Mouse (Mus musculus): ENCODE measurements around the gene Mtch2. TPM values are rescaled to one million over a fixed set of nuclear protein-coding genes. Genes with fewer than 3 reads are reported as not detected.
"Not testable (repeated sequence)": the region's sequence is repeated elsewhere in the genome, so short reads cannot be mapped to it uniquely, and the experiment has no call there.

Mtch2 gene
- polyA plus RNA-seq, 1 experiment from 2014 or later, result 227 TPM

- no peak for DNase-seq (ENCODE audit: low spot score)
- Histone ChIP-seq H3K36me3 (ENCODE audit: control insufficient read depth, insufficient read depth, low read length) (no peaks in the 10 kb centered on the region), H3K4me3 (ENCODE audit: low read depth, low read length) (no peak overlapping the region), H3K4me2 (ENCODE audit: low read depth, severe bottlenecking) (no peak overlapping the region), H3K27ac (replicated peaks; ENCODE audit: low read depth, low read length) (no peak overlapping the region), H3K9ac (ENCODE audit: low read length) (no peak overlapping the region), H3K27me3 (ENCODE audit: control insufficient read depth, insufficient read depth, low read length) (no peaks in the 10 kb centered on the region), H3K4me1 (ENCODE audit: control insufficient read depth, insufficient read depth, low read length) (no peaks in the 10 kb centered on the region), H3K9me3 (ENCODE audit: control insufficient read depth, low read length) (no peaks in the 10 kb centered on the region)
- no peak for ATAC-seq (ENCODE audit: insufficient number of reproducible peaks, low FRiP score, low TSS enrichment, low read depth)
- 82% methylated on average over 6 of the region's 6 CpGs for WGBS
Observed at GRCm38 (mm10) chr2:90823781-90824180, 23.2 kb upstream of the Mtch2 start.

GRCm38 (mm10) chr2:90824528-90824927 is 22.4 kb upstream of the Mtch2 start:
- not testable (repeated sequence) for H3K4me2 ChIP-seq (ENCODE audit: low read depth, severe bottlenecking); H3K9me3 ChIP-seq (ENCODE audit: control insufficient read depth, low read length); ATAC-seq (ENCODE audit: insufficient number of reproducible peaks, low FRiP score, low TSS enrichment, low read depth); H3K36me3 ChIP-seq (ENCODE audit: control insufficient read depth, insufficient read depth, low read length); H3K9ac ChIP-seq (ENCODE audit: low read length); H3K4me1 ChIP-seq (ENCODE audit: control insufficient read depth, insufficient read depth, low read length); H3K27me3 ChIP-seq (ENCODE audit: control insufficient read depth, insufficient read depth, low read length); H3K27ac ChIP-seq (replicated peaks; ENCODE audit: low read depth, low read length); H3K4me3 ChIP-seq (ENCODE audit: low read depth, low read length); DNase-seq (ENCODE audit: low spot score)
- WGBS, result 34% methylated on average over 10 of the region's 10 CpGs

DNA sequence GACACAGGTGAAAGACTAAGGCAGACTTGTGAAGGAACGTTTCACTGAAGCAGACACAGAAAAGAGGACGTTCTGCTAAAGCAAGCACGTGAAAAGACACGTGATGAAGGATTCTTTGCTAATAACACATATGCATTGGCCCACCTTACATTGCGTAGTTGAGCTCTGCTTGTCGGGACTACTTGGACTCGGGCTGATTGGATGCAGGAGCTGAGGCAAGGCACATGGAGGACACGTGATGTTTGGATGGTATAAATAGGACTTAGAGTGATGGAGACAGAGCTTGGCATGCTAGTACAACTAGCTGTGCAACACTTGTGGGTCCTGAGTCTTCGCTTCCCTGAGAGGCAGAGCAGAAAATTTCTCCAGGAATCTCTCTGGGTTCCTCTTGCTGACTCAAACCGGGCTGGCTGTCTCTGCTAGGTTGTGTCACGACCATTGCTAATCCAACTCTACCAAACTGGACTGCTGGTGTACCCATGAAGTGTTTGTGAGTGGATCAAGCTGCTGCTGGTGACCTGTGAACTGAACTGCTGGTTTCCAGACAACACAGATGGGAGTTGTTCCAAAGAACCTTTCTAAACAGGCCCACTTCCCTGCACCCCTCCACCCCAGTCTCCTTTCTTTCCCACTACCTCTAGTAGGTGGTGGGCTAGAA is 21.3 kb upstream of the Mtch2 start:
- H3K27me3 ChIP-seq (ENCODE audit: control insufficient read depth, insufficient read depth, low read length), result no peaks in the 10 kb centered on the region
- ATAC-seq (ENCODE audit: insufficient number of reproducible peaks, low FRiP score, low TSS enrichment, low read depth), result no peak
- WGBS, result 90% methylated on average over 11 of the region's 11 CpGs
- no peak for DNase-seq (ENCODE audit: low spot score)
- no peaks in the 10 kb centered on the region for H3K4me1 ChIP-seq (ENCODE audit: control insufficient read depth, insufficient read depth, low read length)
- H3K36me3 ChIP-seq (ENCODE audit: control insufficient read depth, insufficient read depth, low read length), result no peaks in the 10 kb centered on the region
- no peak overlapping the region for H3K27ac ChIP-seq (replicated peaks; ENCODE audit: low read depth, low read length)
- H3K4me3 ChIP-seq (ENCODE audit: low read depth, low read length), result no peak overlapping the region
- no peak overlapping the region for H3K9ac ChIP-seq (ENCODE audit: low read length)
- no peak overlapping the region for H3K4me2 ChIP-seq (ENCODE audit: low read depth, severe bottlenecking)
- H3K9me3 ChIP-seq (ENCODE audit: control insufficient read depth, low read length), result no peaks in the 10 kb centered on the region

DNA sequence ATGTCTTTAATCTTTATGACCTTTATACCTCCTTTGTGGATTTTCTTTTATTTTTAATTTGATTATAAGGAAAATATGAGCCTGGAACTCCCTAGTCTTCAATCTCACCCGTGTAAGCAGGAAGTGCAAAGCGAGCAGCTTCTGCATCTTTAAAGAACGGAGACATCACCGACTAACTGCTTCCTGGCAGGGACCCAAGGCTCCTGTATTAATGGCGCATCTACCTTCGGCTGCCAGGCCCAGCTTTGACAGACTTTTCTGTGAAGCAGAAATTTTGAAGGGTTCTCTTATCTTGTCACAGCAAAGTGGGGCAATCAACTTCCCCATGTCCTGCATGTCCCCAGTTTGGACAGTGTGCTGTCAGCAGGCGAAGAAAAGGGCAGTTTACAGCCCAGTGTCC is 18.2 kb upstream of the Mtch2 start:
- H3K4me2 ChIP-seq (ENCODE audit: low read depth, severe bottlenecking), result no peak overlapping the region
- WGBS, result 74% methylated on average over 7 of the region's 7 CpGs
- no peak overlapping the region for H3K4me3 ChIP-seq (ENCODE audit: low read depth, low read length)
- no peaks in the 10 kb centered on the region for H3K36me3 ChIP-seq (ENCODE audit: control insufficient read depth, insufficient read depth, low read length)
- DNase-seq (ENCODE audit: low spot score), result no peak
- H3K9me3 ChIP-seq (ENCODE audit: control insufficient read depth, low read length), result no peaks in the 10 kb centered on the region
- no peaks in the 10 kb centered on the region for H3K4me1 ChIP-seq (ENCODE audit: control insufficient read depth, insufficient read depth, low read length)
- no peak for ATAC-seq (ENCODE audit: insufficient number of reproducible peaks, low FRiP score, low TSS enrichment, low read depth)
- no peaks in the 10 kb centered on the region for H3K27me3 ChIP-seq (ENCODE audit: control insufficient read depth, insufficient read depth, low read length)
- H3K9ac ChIP-seq (ENCODE audit: low read length), result no peak overlapping the region
- H3K27ac ChIP-seq (replicated peaks; ENCODE audit: low read depth, low read length), result no peak overlapping the region

GRCm38 (mm10) chr2:90833502-90833901 is 13.5 kb upstream of the Mtch2 start:
- Histone ChIP-seq H3K27me3 (ENCODE audit: control insufficient read depth, insufficient read depth, low read length) (no peaks in the 10 kb centered on the region), H3K36me3 (ENCODE audit: control insufficient read depth, insufficient read depth, low read length) (no peaks in the 10 kb centered on the region), H3K9ac (ENCODE audit: low read length) (no peak overlapping the region), H3K27ac (replicated peaks; ENCODE audit: low read depth, low read length) (no peak overlapping the region), H3K4me3 (ENCODE audit: low read depth, low read length) (no peak overlapping the region), H3K4me2 (ENCODE audit: low read depth, severe bottlenecking) (no peak overlapping the region), H3K9me3 (ENCODE audit: control insufficient read depth, low read length) (no peaks in the 10 kb centered on the region), H3K4me1 (ENCODE audit: control insufficient read depth, insufficient read depth, low read length) (no peaks in the 10 kb centered on the region)
- no peak for ATAC-seq (ENCODE audit: insufficient number of reproducible peaks, low FRiP score, low TSS enrichment, low read depth)
- WGBS, result 80% methylated on average over 5 of the region's 5 CpGs
- DNase-seq (ENCODE audit: low spot score), result no peak

- Histone ChIP-seq H3K9ac (ENCODE audit: low read length) (no peak overlapping the region), H3K36me3 (ENCODE audit: control insufficient read depth, insufficient read depth, low read length) (no peaks in the 10 kb centered on the region), H3K9me3 (ENCODE audit: control insufficient read depth, low read length) (no peaks in the 10 kb centered on the region), H3K4me2 (ENCODE audit: low read depth, severe bottlenecking) (no peak overlapping the region), H3K27ac (replicated peaks; ENCODE audit: low read depth, low read length) (no peak overlapping the region), H3K27me3 (ENCODE audit: control insufficient read depth, insufficient read depth, low read length) (no peaks in the 10 kb centered on the region), H3K4me3 (ENCODE audit: low read depth, low read length) (no peak overlapping the region), H3K4me1 (ENCODE audit: control insufficient read depth, insufficient read depth, low read length) (no peaks in the 10 kb centered on the region)
- ATAC-seq (ENCODE audit: insufficient number of reproducible peaks, low FRiP score, low TSS enrichment, low read depth) (no peak), DNase-seq (ENCODE audit: low spot score) (no peak)
- WGBS, result 84% methylated on average over 2 of the region's 2 CpGs
Observed at GRCm38 (mm10) chr2:90838621-90839020, 8.3 kb upstream of the Mtch2 start.

DNA sequence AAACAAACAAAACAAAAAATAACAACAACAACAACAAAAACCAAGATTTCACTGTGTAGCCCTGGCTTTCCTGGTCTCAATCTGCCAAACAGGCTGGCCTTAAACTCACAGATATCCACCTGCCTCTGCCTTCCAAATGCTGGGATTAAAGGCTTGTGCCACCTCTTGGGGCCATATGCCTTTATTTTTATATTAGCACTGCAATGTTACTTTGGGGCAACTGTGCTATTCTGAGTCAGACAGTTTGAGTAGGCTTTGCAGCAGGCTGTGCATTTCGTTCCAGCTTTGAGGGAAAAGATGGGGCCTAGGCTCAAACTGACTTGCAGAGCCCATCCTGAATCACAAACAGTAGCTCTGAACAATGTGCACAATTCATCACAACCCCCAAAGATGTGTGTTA is 3.3 kb upstream of the Mtch2 start:
- H3K4me1 ChIP-seq (ENCODE audit: control insufficient read depth, insufficient read depth, low read length), result no peaks in the 10 kb centered on the region
- H3K27me3 ChIP-seq (ENCODE audit: control insufficient read depth, insufficient read depth, low read length), result no peaks in the 10 kb centered on the region
- ATAC-seq (ENCODE audit: insufficient number of reproducible peaks, low FRiP score, low TSS enrichment, low read depth) (no peak), DNase-seq (ENCODE audit: low spot score) (no peak)
- WGBS, result 68% methylated on average over 1 of the region's 1 CpGs
- no peak overlapping the region for H3K4me3 ChIP-seq (ENCODE audit: low read depth, low read length)
- no peaks in the 10 kb centered on the region for H3K9me3 ChIP-seq (ENCODE audit: control insufficient read depth, low read length)
- no peak overlapping the region for H3K9ac ChIP-seq (ENCODE audit: low read length)
- H3K36me3 ChIP-seq (ENCODE audit: control insufficient read depth, insufficient read depth, low read length), result no peaks in the 10 kb centered on the region
- H3K27ac ChIP-seq (replicated peaks; ENCODE audit: low read depth, low read length), result no peak overlapping the region
- H3K4me2 ChIP-seq (ENCODE audit: low read depth, severe bottlenecking), result no peak overlapping the region

DNA sequence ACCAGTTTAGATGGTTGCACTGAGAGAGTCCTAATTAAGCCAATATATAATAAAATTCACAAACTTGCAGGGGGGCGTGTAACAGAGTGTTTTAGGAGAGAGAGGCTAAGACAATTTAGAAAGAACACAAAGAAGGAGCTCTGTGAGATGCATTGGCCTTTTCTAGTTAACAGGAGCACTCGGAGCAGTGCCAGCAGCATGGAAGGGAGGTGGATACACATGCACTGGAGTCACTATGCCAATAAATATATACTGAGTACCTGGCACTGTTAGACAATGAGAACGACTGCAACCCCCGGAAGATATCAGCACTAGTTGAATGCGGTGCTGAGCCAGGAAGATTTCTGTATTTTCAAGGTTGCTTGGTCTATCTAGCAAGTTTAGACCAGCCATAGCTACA is 2.7 kb upstream of the Mtch2 start:
- Histone ChIP-seq H3K27ac (replicated peaks; ENCODE audit: low read depth, low read length) (no peak overlapping the region), H3K4me2 (ENCODE audit: low read depth, severe bottlenecking) (no peak overlapping the region), H3K4me1 (ENCODE audit: control insufficient read depth, insufficient read depth, low read length) (no peaks in the 10 kb centered on the region), H3K4me3 (ENCODE audit: low read depth, low read length) (no peak overlapping the region), H3K9ac (ENCODE audit: low read length) (no peak overlapping the region), H3K36me3 (ENCODE audit: control insufficient read depth, insufficient read depth, low read length) (no peaks in the 10 kb centered on the region), H3K27me3 (ENCODE audit: control insufficient read depth, insufficient read depth, low read length) (no peaks in the 10 kb centered on the region), H3K9me3 (ENCODE audit: control insufficient read depth, low read length) (no peaks in the 10 kb centered on the region)
- DNase-seq (ENCODE audit: low spot score) (no peak), ATAC-seq (ENCODE audit: insufficient number of reproducible peaks, low FRiP score, low TSS enrichment, low read depth) (no peak)
- 77% methylated on average over 5 of the region's 5 CpGs for WGBS

GRCm38 (mm10) chr2:90845234-90845633 is 1.7 kb upstream of the Mtch2 start:
- H3K27ac ChIP-seq (replicated peaks; ENCODE audit: low read depth, low read length), result no peak overlapping the region
- no peaks in the 10 kb centered on the region for H3K27me3 ChIP-seq (ENCODE audit: control insufficient read depth, insufficient read depth, low read length)
- H3K4me2 ChIP-seq (ENCODE audit: low read depth, severe bottlenecking), result no peak overlapping the region
- ATAC-seq (ENCODE audit: insufficient number of reproducible peaks, low FRiP score, low TSS enrichment, low read depth), result no peak
- H3K9me3 ChIP-seq (ENCODE audit: control insufficient read depth, low read length), result no peaks in the 10 kb centered on the region
- H3K4me1 ChIP-seq (ENCODE audit: control insufficient read depth, insufficient read depth, low read length), result no peaks in the 10 kb centered on the region
- H3K4me3 ChIP-seq (ENCODE audit: low read depth, low read length), result no peak overlapping the region
- 87% methylated on average over 5 of the region's 5 CpGs for WGBS
- no peak overlapping the region for H3K9ac ChIP-seq (ENCODE audit: low read length)
- H3K36me3 ChIP-seq (ENCODE audit: control insufficient read depth, insufficient read depth, low read length), result no peaks in the 10 kb centered on the region
- DNase-seq (ENCODE audit: low spot score), result no peak
